Mouse (Mus musculus): ENCODE data around the gene Dcxr.

DNA sequence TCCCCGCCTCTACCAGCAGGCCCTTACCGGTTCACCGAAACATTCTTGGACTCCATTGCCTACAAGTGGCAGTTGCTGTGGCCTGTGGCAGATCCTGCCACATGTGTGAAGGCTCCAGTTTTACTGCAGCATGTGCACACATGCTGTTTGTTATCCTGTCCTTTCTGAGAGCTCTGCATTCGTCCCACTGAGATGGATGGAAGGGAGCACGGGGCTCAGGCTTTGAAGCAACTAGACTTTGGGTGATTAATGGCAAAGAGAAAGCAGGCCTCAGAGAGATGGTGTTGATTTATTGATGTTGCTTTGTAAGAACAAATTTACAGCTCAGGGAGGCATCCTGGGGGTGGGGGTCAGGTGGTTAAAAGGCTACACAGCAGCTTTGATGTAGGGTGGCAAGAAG is 16.4 kb downstream of the Dcxr start:
- TF ChIP-seq CTCF (IDR thresholded peaks at IDR 0.05; ENCODE audit: insufficient read depth, low read length), result no peak
- TF ChIP-seq POLR2A (IDR thresholded peaks at IDR 0.05; ENCODE audit: borderline replicate concordance, extremely low read depth, low read depth, low read length), result no peak

Measured in lung, adult 2 months (tissue).